Mouse (Mus musculus) c-Kit-negative CD71-positive TER-119-positive erythroid progenitor cells, embryonic 14.5 days (primary cell): ENCODE measurements at regions not wholly inside any gene's neighbourhood (a gene's known extent, or its start where the extent isn't known, plus 50 kb on each side); places are given as distances from the start of the nearest gene placed in this dataset.
"Not testable (repeated sequence)": the region's sequence is repeated elsewhere in the genome, so short reads cannot be mapped to it uniquely, and the experiment has no call there.

Experiments
- DNase-seq: peaks from one replicate; pipeline ENCODE4 v3.0.0-alpha.2; 2013; ENCODE audit warnings: low read depth, low spot score

GRCm38 (mm10) chr1:30751138-30751907, 122.4 kb downstream of the Phf3 start:
- no peak for DNase-seq

- no peak for DNase-seq
These were observed 131.8 kb downstream of the Phf3 start for GRCm38 (mm10) chr1:30741955-30742354.

GRCm38 (mm10) chr1:30740831-30741230, 132.9 kb downstream of the Phf3 start:
- no peak for DNase-seq

GRCm38 (mm10) chr1:30721519-30721918, 152.2 kb downstream of the Phf3 start:
- DNase-seq = no peak

GRCm38 (mm10) chr1:30720829-30721228, 152.9 kb downstream of the Phf3 start:
- no peak for DNase-seq

GRCm38 (mm10) chr1:30718578-30718977, 155.1 kb downstream of the Phf3 start:
- DNase-seq = no peak

- no peak for DNase-seq
These were observed 157.4 kb downstream of the Phf3 start for GRCm38 (mm10) chr1:30716346-30716745.

- DNase-seq = no peak
These were observed 172.6 kb downstream of the Phf3 start for GRCm38 (mm10) chr1:30701116-30701515.

- no peak for DNase-seq
These were observed 173.2 kb downstream of the Phf3 start for GRCm38 (mm10) chr1:30700399-30701081.

- DNase-seq = no peak
These were observed 177.4 kb downstream of the Phf3 start for GRCm38 (mm10) chr1:30696342-30696741.

GRCm38 (mm10) chr1:30685318-30685717, 188.4 kb downstream of the Phf3 start:
- no peak for DNase-seq

- DNase-seq = no peak
These were observed 189.8 kb downstream of the Phf3 start for GRCm38 (mm10) chr1:30683889-30684288.

GRCm38 (mm10) chr1:30639807-30640206, 233.9 kb downstream of the Phf3 start:
- DNase-seq = no peak

GRCm38 (mm10) chr1:30632760-30633159, 241.0 kb downstream of the Phf3 start:
- DNase-seq = no peak

- DNase-seq = not testable (repeated sequence)
These were observed 245.9 kb downstream of the Phf3 start for GRCm38 (mm10) chr1:30627796-30628195.

GRCm38 (mm10) chr1:30595122-30595730, 278.5 kb downstream of the Phf3 start:
- no peak for DNase-seq

GRCm38 (mm10) chr1:30594036-30594435, 279.7 kb downstream of the Phf3 start:
- no peak for DNase-seq

GRCm38 (mm10) chr1:30590721-30591120, 283.0 kb downstream of the Phf3 start:
- no peak for DNase-seq

- no peak for DNase-seq
These were observed 284.8 kb downstream of the Phf3 start for GRCm38 (mm10) chr1:30588885-30589284.

GRCm38 (mm10) chr1:30588336-30588735, 285.4 kb downstream of the Phf3 start:
- no peak for DNase-seq

GRCm38 (mm10) chr1:30584806-30585205, 288.9 kb downstream of the Phf3 start:
- DNase-seq = peak; percentile 8

GRCm38 (mm10) chr1:30583860-30584259, 289.9 kb downstream of the Phf3 start:
- no peak for DNase-seq

- DNase-seq = no peak
These were observed 309.0 kb downstream of the Phf3 start for GRCm38 (mm10) chr1:30564757-30565156.
